7 mouse cellular contexts compared by ENCODE assay signal in genomic region chr17:3570876-3571275, GRCm38 (mm10). TPM values are rescaled to one million over a fixed set of nuclear protein-coding genes. Genes with fewer than 3 reads are reported as not detected.
DNase-seq lines count a peak whose midpoint lies in the region; ATAC-seq and TF ChIP-seq lines count a peak whose summit lies in the region.

No protein-coding gene starts in this region.

- H3K4me2 ChIP-seq in forebrain, embryonic 14.5 days (ENCODE audit: low read length) = no peak overlapping the region

- no peak overlapping the region for H3K27ac ChIP-seq in forebrain, embryonic 14.5 days (ENCODE audit: low read depth, low read length)
- no peak overlapping the region for H3K27ac ChIP-seq in layer of hippocampus, adult 2 months

- 6% methylated on average over 12 of the region's 12 CpGs for WGBS in forebrain, embryonic 14.5 days

- TF ChIP-seq CTCF in layer of hippocampus, adult 2 months (conservative IDR thresholded peaks at IDR 0.05) = peak; percentile 97

- no peak overlapping the region for H3K4me3 ChIP-seq in forebrain, embryonic 14.5 days (ENCODE audit: low read depth, low read length)
- peak overlapping the region; percentile 14 for H3K4me3 ChIP-seq in layer of hippocampus, adult 2 months

- no peak overlapping the region for H3K9ac ChIP-seq in forebrain, embryonic 14.5 days (ENCODE audit: low read length)

- no peaks in the 10 kb centered on the region for H3K4me1 ChIP-seq in forebrain, embryonic 14.5 days (ENCODE audit: control insufficient read depth, insufficient read depth, low read length)

- no peak for ATAC-seq in forebrain, embryonic 14.5 days

- H3K27me3 ChIP-seq in forebrain, embryonic 14.5 days (replicated peaks; ENCODE audit: control insufficient read depth, insufficient read depth, low read length) = no peaks in the 10 kb centered on the region

- intact Hi-C loops in heart, postnatal 14 days (cut with DNase I) = loop anchor here (1.0 to 10.0 kb wide), 3 partner anchors 222 to 1831 kb away; no protein-coding TSS in a partner anchor

- DNase-seq in Muller cell, postnatal 12 days (ENCODE audit: inconsistent ontology term) = peak; percentile 64
- peak; percentile 67 for DNase-seq in brain, embryonic 18.5 days (ENCODE audit: low read depth, low spot score)
- DNase-seq in forebrain, embryonic 14.5 days (ENCODE audit: low spot score) = peak; percentile 91
- DNase-seq in heart, postnatal 14 days = peak; percentile 75 to 85
- peak; percentile 70 to 87 for DNase-seq in layer of hippocampus, adult 2 months (ENCODE audit: low spot score in 2 of 2)
- peak; percentile 83 for DNase-seq in lung, postnatal 14 days
- DNase-seq in right cerebral cortex, adult 2 months (ENCODE audit: low spot score in 2 of 2) = peak; percentile 86 to 89

- H3K9me3 ChIP-seq in forebrain, embryonic 14.5 days (replicated peaks; ENCODE audit: control insufficient read depth, low read length) = no peaks in the 10 kb centered on the region

- no peaks in the 10 kb centered on the region for H3K36me3 ChIP-seq in forebrain, embryonic 14.5 days (ENCODE audit: control insufficient read depth, insufficient read depth, low read length)

RNA-seq across cellular contexts. Expression of gene Tfb1m, which starts 13.3 kb away (rescaled TPM):
- polyA plus RNA-seq in forebrain, embryonic 14.5 days (2014; fragmentation: Nextera tagmentation; extraction: Ambion mirVana) = 14.7 and 16.0 TPM in 2 replicates
- total RNA-seq in heart, postnatal 14 days (2021) = 1 to 10 TPM; 7.3 to 8.3 TPM
- total RNA-seq in layer of hippocampus, adult 2 months (2021) = 1 to 10 TPM; 5.7 to 7.1 TPM

RNA-seq across cellular contexts. Expression of gene Cldn20, which starts 38.5 kb away (rescaled TPM):
- 0.84 and 0.94 TPM in 2 replicates for polyA plus RNA-seq in forebrain, embryonic 14.5 days (2014; fragmentation: Nextera tagmentation; extraction: Ambion mirVana)
- not detected for total RNA-seq in heart, postnatal 14 days (2021)
- total RNA-seq in layer of hippocampus, adult 2 months (2021) = 1 to 10 TPM in 1 of 2 experiments, not detected in 1; 1.4 TPM
